Mouse (Mus musculus) Patski (cell line): ENCODE results near the gene Ache. TPM values are rescaled to one million over a fixed set of nuclear protein-coding genes. Genes with fewer than 3 reads are reported as not detected.

Experiments
- ATAC-seq: fragments of 100-300 bp; one replicate; pipeline ENCODE4 v1.8.0; 2021
- CTCF ChIA-PET: fragments of 350-600 bp; sonication (Branson Sonifier 250); formaldehyde crosslinking; loops from one replicate; lab custom pipeline; 2022; ENCODE audit warnings: inconsistent platforms; lab: Charles Lee
- POLR2A ChIA-PET: fragments of 350-600 bp; sonication (Branson Sonifier 250); formaldehyde crosslinking; loops from one replicate; lab custom pipeline; 2022; ENCODE audit warnings: antibody characterized with exemption, inconsistent platforms; lab: Charles Lee
- DNase-seq: peaks from one replicate; pipeline ENCODE4 v3.0.0-alpha.2; 2011; ENCODE audit warnings: low read depth, low spot score
- H3K27me3 ChIP-seq: fragments of 371-371 bp; one replicate; pipeline ENCODE4 v1.5.1; 2021
- CTCF ChIP-seq: fragments of 100-300 bp; IDR thresholded peaks from one replicate; pipeline ENCODE4 v1.5.1; 2021
- in situ Hi-C: fragments of 300-500 bp; cut with MboI; formaldehyde crosslinking; loops from 3 replicates; pipeline ENCODE4 v1.11.1; 2018; ENCODE audit warnings: low pct_unique_long_range_greater_than_20kb, mixed read lengths
- polyA plus RNA-seq: library from polyadenylated mRNA; unstranded; gene quantifications from one replicate; pipeline ENCODE4 v1.2.3, GENCODE M21; 2021

Ache gene
- polyA plus RNA-seq, 1 experiment from 2014 or later: 1.8 TPM

DNA sequence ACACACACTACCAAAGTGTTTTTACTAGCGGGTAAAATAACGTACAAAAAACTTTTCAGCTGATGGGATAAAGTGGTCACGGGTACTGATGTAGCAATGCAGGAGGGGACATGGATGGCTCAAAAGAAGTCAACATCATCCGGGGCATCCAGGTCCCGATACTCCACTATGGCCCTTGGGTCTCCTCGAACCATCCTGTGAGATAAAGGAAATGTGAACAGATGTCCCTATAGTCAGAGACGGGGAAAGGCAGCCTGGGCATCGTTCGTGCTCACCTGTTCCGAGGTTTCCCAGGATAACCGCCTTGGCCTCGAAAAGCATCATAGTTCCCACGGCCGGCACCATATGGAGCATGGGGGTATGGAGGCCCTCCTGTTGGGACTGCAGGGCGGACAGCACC lies 8.4 kb downstream of the Ache start:
- DNase-seq (no peak), ATAC-seq (no peak)
- no peaks in the 10 kb centered on the region for H3K27me3 ChIP-seq
- no peak for TF ChIP-seq CTCF
- CTCF ChIA-PET: interaction anchor here (1.3 to 1.8 kb wide), 2 partner anchors 9 to 206 kb away, joined by 3 to 7 read pairs; no protein-coding TSS in a partner anchor
- POLR2A ChIA-PET: interaction anchor here (4.7 kb wide), 1 partner anchor 9 kb away, joined by 34 read pairs; the partner anchor contains the start of gene Srrt
- in situ Hi-C loops: no loop called here

DNA sequence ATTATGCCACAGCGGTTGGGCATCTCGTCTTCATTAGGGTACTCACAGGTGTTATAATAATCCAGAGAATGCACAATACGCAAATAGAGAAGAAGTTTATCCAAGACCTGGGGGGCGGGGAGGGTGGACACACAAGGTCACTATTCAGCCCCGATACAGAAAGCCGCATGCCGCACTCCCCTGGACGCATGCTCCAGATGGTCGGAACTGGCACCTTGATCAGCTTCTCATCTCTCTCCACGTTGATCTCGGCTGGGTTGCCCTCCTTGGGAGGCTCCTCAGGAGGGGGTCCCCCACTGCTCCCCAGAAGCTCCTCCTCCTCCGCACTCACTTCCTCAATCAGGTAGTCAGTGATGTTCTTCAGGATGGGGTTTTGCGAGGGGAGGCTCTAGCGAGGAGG lies 9.8 kb downstream of the Ache start:
- DNase-seq (no peak), ATAC-seq (no peak)
- in situ Hi-C loops: no loop called here
- ChIA-PET CTCF (no interaction called here), POLR2A (interaction anchor here (1.3 to 4.7 kb wide), 2 partner anchors 8 to 9 kb away, joined by 4 to 34 read pairs; partner anchors contain the start of gene Srrt)
- TF ChIP-seq CTCF: no peak
- H3K27me3 ChIP-seq: no peaks in the 10 kb centered on the region

DNA sequence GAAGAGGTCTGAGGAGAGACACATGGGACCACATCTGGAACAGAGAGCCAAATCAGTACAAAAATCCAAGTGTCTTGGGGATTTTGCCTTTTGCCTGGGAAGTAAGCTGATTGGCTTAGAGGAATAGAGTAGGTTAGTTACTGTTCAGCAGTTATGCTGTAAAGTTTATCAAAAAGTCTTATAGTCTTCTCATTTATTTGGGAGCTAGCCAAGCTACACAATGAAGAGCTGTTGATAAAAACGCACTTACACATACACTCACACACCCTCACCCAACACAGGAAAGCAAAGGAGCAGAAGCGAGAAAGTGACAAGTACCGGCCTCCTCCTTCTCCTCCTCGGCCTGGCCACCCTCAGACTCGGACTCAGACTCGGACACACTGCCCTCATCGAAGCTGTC lies 11.9 kb downstream of the Ache start:
- in situ Hi-C loops: no loop called here
- DNase-seq (no peak), ATAC-seq (no peak)
- no peak for TF ChIP-seq CTCF
- CTCF ChIA-PET: no interaction called here
- no peaks in the 10 kb centered on the region for H3K27me3 ChIP-seq
- POLR2A ChIA-PET: no interaction called here

DNA sequence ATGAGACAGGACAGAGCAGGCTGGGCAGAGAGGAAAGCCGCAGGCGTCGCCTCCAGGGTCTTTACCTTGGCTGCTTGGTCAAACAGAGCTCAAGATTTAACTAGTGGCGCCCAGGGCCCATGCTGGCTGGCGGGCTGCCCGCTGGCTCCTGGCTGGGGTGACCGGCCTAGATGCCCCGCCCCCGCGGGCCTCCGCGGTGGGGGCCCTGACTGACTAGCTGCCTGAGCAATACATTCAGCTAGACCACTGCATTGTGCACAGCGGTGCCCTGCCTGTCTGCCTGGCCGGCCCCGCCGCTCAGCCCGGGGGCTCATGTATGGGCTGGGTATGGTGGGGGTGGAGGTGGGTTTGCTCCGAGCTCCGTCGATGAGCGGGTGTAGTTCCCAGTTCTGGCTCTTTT lies 13.9 kb downstream of the Ache start:
- DNase-seq (no peak), ATAC-seq (no peak)
- no peaks in the 10 kb centered on the region for H3K27me3 ChIP-seq
- CTCF ChIA-PET: no interaction called here
- POLR2A ChIA-PET: no interaction called here
- in situ Hi-C loops: no loop called here
- no peak for TF ChIP-seq CTCF

DNA sequence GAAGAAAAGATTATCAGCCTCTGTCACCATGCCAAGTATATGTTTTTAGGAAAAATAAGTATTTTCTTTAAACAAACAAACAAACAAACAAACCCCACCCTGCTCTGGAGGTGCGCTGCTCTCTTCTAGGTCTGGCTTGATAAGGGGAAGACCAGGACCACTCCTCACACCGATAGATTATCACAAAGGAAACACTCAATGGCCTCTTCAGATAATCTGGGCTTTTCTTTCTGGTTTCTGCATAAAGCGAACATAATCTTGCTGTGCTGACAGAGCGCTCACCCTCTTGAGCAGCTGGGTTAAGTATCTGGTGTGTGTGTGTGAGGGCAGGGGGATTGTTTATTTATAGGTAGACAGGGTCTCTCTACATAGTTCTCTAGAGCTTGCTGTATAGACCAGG lies 16.3 kb downstream of the Ache start:
- no peak for TF ChIP-seq CTCF
- in situ Hi-C loops: no loop called here
- ATAC-seq (no peak), DNase-seq (no peak)
- ChIA-PET POLR2A (interaction anchor here (1.7 to 5.3 kb wide), 2 partner anchors 9 to 10 kb away, joined by 5 to 34 read pairs; partner anchors contain the start of genes Trip6 and Ufsp1), CTCF (interaction anchor here (0.7 kb wide), 1 partner anchor 223 kb away, joined by 4 read pairs; no protein-coding TSS in a partner anchor)
- no peaks in the 10 kb centered on the region for H3K27me3 ChIP-seq

DNA sequence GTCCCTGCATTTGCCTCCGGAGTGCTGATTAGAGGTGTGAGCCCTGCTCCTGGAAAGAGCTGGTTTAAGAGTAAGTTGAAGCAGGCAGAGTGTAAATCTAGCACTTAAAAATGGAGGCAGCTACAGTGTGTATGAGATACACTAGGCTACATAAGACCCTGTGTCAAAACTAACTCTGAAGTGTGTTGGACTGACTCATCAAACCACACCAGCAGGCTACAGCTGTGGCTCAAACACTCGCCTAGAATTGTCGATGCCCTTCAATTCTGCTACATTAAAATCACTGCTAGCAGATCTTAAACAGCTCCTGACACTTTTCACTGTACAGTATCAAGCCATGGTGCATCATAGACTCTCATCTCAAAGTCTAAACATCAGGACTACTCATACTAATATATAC lies 16.8 kb downstream of the Ache start:
- ChIA-PET POLR2A (interaction anchor here (1.7 to 5.3 kb wide), 3 partner anchors 10 to 29 kb away, joined by 5 to 34 read pairs (median 6); partner anchors contain the start of genes Slc12a9, Trip6 and Ufsp1), CTCF (interaction anchor here (1.9 kb wide), 1 partner anchor 9 kb away, joined by 7 read pairs; no protein-coding TSS in a partner anchor)
- no peaks in the 10 kb centered on the region for H3K27me3 ChIP-seq
- TF ChIP-seq CTCF: no peak
- DNase-seq (no peak), ATAC-seq (no peak)
- in situ Hi-C loops: no loop called here

DNA sequence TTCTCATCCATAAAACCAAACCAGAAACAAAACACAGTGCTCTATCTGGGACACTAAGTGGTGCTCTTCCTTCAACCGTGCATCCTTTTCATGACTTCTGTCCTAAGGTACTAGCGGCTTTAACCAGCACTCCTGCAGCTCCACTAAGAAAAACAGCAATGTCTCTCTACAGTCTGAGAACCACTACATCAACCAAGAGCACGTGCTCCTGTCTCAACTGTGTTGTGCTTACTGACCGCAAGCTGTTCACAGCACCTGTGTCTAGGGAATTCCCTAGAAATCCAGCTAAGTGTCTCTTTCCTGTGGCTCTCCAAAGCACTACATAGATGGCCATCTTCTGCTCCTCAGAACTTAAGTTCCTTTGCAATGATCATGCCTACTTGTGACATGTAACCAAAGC lies 17.5 kb downstream of the Ache start:
- ATAC-seq (no peak), DNase-seq (no peak)
- TF ChIP-seq CTCF: no peak
- ChIA-PET CTCF (interaction anchor here (1.9 kb wide), 1 partner anchor 9 kb away, joined by 7 read pairs; no protein-coding TSS in a partner anchor), POLR2A (interaction anchor here (1.7 to 5.3 kb wide), 3 partner anchors 9 to 28 kb away, joined by 5 to 34 read pairs (median 6); partner anchors contain the start of genes Slc12a9, Trip6 and Ufsp1)
- no peaks in the 10 kb centered on the region for H3K27me3 ChIP-seq
- in situ Hi-C loops: no loop called here

DNA sequence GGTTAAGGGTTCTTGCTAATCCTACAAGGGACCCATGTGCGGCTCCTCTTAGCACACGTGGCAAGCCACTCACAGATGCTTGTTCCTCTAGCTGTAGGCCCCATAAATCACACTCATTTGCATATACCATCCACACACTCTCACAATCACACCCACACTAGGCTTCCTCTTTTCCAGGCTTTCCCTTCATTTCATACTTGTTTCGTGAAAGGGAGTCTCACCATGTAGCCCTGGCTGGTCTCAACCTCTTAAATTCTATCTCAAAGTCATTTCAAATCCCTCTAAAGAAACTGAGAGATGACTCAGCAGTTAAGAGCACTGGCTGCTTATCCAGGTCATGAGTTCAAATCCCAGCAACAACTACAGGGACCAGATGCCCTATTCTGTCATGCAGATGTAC lies 18.5 kb downstream of the Ache start:
- CTCF ChIA-PET: interaction anchor here (1.9 kb wide), 1 partner anchor 10 kb away, joined by 7 read pairs; no protein-coding TSS in a partner anchor
- in situ Hi-C loops: no loop called here
- POLR2A ChIA-PET: interaction anchor here (0.8 to 5.3 kb wide), 4 partner anchors 8 to 198 kb away, joined by 3 to 34 read pairs (median 5); partner anchors contain the start of genes Slc12a9 and Ufsp1
- H3K27me3 ChIP-seq: no peaks in the 10 kb centered on the region
- TF ChIP-seq CTCF: no peak
- no peak for ATAC-seq
- no peak for DNase-seq

DNA sequence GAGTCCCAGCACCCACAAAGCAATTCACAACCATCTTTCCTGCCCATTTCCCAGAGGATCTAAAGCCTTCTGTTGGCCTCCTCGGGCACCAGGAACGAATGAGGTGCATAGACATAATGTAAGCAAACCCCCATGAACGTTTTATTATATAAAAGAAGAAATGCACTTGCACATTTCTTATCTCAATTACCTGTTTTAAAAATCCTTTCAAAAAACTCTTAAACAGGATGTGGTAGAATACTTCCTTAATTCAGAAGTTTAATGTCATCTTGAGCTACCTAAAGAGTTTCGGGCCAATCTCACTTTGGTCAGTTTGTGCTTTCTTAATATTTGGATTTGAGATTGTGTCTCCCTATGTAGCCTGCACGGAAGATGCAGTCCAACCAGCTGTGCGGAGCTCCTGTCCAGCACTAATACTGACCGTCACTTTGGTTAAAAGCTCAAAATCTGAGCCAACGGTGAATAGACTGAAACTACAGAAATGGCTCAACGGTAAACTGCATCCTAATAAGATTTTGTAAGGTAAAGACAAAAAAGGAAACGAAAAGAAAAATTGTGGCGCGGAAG lies 19.2 kb downstream of the Ache start:
- no peak for ATAC-seq
- POLR2A ChIA-PET: interaction anchor here (0.8 to 5.3 kb wide), 4 partner anchors 9 to 197 kb away, joined by 3 to 34 read pairs (median 4); partner anchors contain the start of gene Ufsp1
- H3K27me3 ChIP-seq: no peaks in the 10 kb centered on the region
- TF ChIP-seq CTCF: no peak
- DNase-seq: no peak
- CTCF ChIA-PET: no interaction called here
- in situ Hi-C loops: no loop called here

DNA sequence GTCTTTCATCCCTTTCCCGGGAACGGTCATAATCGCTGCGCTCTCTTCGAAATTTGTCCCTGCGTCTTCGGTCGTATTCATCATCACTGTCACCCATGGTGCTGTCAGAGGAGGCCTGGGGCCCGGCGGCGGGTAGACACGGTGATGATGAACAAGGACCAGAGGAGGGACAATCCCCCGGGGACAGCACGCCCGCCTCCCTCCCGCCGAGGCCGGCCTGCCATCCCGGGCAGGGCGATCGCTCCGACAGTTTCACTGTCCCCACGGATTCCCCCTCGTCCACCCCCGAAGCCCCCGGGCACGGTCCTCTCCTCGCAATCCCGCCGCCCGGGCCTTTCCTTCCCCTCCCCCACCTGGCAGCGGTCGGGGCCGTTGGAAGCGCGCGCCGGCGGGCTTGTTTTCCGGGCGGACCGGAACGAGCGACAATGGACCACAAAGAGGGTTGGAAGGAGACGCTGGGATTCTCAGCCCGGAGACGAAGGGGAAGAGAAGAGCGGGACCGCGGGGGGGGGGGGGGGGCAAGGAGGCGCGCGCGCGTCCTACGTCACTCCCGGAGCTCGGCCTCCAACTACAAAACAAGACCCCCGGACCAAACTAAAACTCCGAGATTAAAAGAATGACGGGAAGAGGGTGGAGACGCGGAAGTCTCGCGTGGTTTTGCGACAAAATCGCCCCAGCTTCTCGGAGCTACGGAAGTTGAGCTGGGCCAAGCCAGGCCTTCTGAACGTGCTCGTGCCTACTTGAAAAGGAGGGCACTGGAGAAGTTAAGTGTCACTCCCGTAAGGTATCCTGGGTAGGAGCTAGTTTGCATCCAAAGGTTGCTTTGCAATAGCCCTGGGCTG lies 20.0 kb downstream of the Ache start, which contains the start of gene Srrt:
Gene Srrt (minus strand): TSS at position 604 of the 842 bp plus-strand sequence.
- no peak for TF ChIP-seq CTCF
- no peaks in the 10 kb centered on the region for H3K27me3 ChIP-seq
- ChIA-PET CTCF (interaction anchor here (0.9 to 1.4 kb wide), 2 partner anchors 26 to 195 kb away, joined by 3 to 4 read pairs; partner anchors contain the start of genes Pop7 and Slc12a9), POLR2A (interaction anchor here (1.0 to 5.3 kb wide), 3 partner anchors 13 to 196 kb away, joined by 3 to 34 read pairs (median 3); partner anchors contain the start of gene Ufsp1)
- DNase-seq (peak; percentile 86), ATAC-seq (peak; percentile 41)
- in situ Hi-C loops: no loop called here
